Mouse (Mus musculus) midbrain, embryonic 13.5 days (tissue): ENCODE data around the gene Iqcc. TPM values are rescaled to one million over a fixed set of nuclear protein-coding genes. Genes with fewer than 3 reads are reported as not detected.

Experiments used
- ATAC-seq: fragments of 200-750 bp; cut with Nextera tagmentation; 2 replicates; pipeline ENCODE4 v1.8.0; 2017; ENCODE audit warnings: mild to moderate bottlenecking, moderate TSS enrichment, moderate library complexity
- H3K27ac ChIP-seq: fragments of 300-500 bp; sonication (generic); 2 replicates; pipeline ENCODE4 v1.5.1; 2015; ENCODE audit warnings: inconsistent platforms, mild to moderate bottlenecking, moderate library complexity
- H3K27me3 ChIP-seq: fragments of 300-500 bp; sonication (generic); 2 replicates; pipeline ENCODE4 v1.6.1; 2015; ENCODE audit warnings: mild to moderate bottlenecking, inconsistent platforms
- H3K36me3 ChIP-seq: fragments of 300-500 bp; sonication (generic); 2 replicates; pipeline ENCODE4 v1.6.1; 2015; ENCODE audit warnings: mild to moderate bottlenecking, inconsistent platforms
- H3K4me1 ChIP-seq: fragments of 300-500 bp; sonication (generic); replicated peaks from 2 replicates; pipeline ENCODE4 v1.6.1; 2015; ENCODE audit warnings: inconsistent platforms
- H3K4me2 ChIP-seq: fragments of 300-500 bp; sonication (generic); replicated peaks from 2 replicates; pipeline ENCODE4 v1.6.1; 2015; ENCODE audit warnings: moderate library complexity, mild to moderate bottlenecking, inconsistent platforms
- H3K4me3 ChIP-seq: fragments of 300-500 bp; sonication (generic); replicated peaks from 2 replicates; pipeline ENCODE4 v1.5.1; 2015; ENCODE audit warnings: mild to moderate bottlenecking, inconsistent platforms
- H3K9ac ChIP-seq: fragments of 300-500 bp; sonication (generic); replicated peaks from 2 replicates; pipeline ENCODE4 v1.6.1; 2015; ENCODE audit warnings: mild to moderate bottlenecking, inconsistent platforms
- H3K9me3 ChIP-seq: fragments of 300-500 bp; sonication (generic); 2 replicates; pipeline ENCODE4 v1.6.1; 2016; ENCODE audit warnings: mild to moderate bottlenecking, inconsistent platforms
- WGBS: fragments of 180-500 bp; shearing (Covaris S2); methylation state at CpG from one replicate; pipeline ENCODE4 v1.1.7; 2015; 5-methylcytosine and 5-hydroxymethylcytosine counted together
- polyA plus RNA-seq: library from polyadenylated mRNA; unstranded; fragments of >200 nt; fragmentation: Nextera tagmentation; extraction: Ambion mirVana; gene quantifications from 2 replicates; pipeline ENCODE4 v1.2.1, GENCODE M21; 2015

The Iqcc gene
- 30.0 and 35.8 TPM in 2 replicates for polyA plus RNA-seq

DNA sequence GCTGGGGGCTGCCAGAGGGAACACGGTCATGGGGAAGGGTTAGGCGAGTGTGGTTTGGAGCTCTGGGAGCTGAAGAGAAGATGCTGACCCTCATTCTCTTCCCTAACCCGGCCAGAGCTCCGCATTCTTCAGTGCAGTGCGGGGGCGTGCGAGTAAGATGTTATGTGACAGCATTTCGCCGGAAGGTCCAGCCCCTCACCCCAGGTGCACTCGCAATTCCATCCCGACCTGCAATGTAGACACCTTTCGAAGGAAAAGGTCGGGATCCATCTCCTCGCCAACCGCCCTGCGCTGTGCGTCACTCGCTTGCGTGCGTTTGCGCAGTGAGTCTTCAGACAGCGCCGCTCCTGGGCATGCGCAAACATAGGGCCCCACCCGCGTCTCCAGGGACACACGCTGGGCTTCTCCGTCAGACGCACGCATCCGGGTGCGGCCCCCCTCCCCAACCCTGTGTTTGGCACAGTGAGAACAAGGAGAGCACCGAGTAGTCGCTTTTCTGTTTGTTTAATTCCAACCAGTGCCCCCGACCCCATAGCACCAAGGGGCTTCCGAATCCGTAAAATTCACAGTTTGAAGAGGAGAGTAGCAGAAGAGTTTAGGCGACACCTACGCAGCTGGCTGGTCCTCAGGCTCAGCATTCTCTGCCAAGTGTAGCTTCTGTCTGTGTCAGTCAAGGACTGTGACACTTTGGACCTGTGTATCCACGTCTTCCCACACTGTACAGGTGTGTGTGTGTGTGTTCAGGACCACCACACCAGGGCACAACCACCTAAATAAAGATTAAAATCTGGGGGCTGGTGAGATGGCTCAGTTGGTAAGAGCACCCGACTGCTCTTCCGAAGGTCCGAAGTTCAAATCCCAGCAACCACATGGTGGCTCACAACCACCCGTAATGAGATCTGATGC lies at the start of gene Iqcc:
Gene Iqcc, minus strand, starts transcription at position 314 of the 906 bp plus-strand sequence.
- Histone ChIP-seq H3K27me3 (no peaks in the 10 kb centered on the region), H3K9me3 (no peaks in the 10 kb centered on the region), H3K36me3 (peaks cover 32% of the 10 kb centered on the region), H3K9ac (peak within 1 kb of the TSS; percentile 91), H3K27ac (peak within 1 kb of the TSS; percentile 91), H3K4me2 (peak within 1 kb of the TSS; percentile 88), H3K4me3 (peak within 1 kb of the TSS; percentile 66), H3K4me1 (peaks cover 48% of the 10 kb centered on the region)
- WGBS, result 4% methylated on average over 44 of the region's 44 CpGs
- peak; percentile 90 for ATAC-seq

DNA sequence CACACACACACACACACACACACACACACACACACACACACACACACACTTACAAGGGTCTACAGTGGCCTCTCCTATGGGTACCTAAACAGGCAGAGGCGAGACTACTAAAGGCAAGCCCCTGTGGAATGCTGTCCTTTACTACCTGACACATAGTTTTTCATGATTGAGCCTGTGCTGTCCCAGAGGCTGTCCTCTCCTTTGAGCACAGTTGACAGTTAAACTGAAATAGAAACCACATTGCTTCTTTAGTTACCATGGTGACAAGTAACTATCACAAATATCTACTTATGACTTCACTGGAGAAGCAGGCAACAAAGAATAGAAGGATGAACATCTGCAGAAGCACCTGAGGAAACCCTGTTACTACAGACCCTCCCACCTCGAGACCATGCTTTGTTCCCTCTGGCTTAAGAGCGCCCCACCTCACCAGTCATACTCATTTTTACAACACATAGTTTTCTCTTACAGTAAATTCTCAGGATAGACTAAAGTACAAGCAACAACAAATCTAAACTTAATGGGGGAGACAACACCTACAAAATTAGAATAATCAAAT lies 43.4 kb upstream of the Iqcc start:
- Histone ChIP-seq H3K27ac (no peak overlapping the region), H3K36me3 (peaks cover 42% of the 10 kb centered on the region), H3K27me3 (no peaks in the 10 kb centered on the region), H3K4me1 (no peaks in the 10 kb centered on the region; the same call in 1 of the 2 replicates), H3K9me3 (no peaks in the 10 kb centered on the region), H3K9ac (no peak overlapping the region), H3K4me2 (no peak overlapping the region), H3K4me3 (no peak overlapping the region)
- 86% methylated on average over 3 of the region's 3 CpGs for WGBS
- ATAC-seq, result no peak

DNA sequence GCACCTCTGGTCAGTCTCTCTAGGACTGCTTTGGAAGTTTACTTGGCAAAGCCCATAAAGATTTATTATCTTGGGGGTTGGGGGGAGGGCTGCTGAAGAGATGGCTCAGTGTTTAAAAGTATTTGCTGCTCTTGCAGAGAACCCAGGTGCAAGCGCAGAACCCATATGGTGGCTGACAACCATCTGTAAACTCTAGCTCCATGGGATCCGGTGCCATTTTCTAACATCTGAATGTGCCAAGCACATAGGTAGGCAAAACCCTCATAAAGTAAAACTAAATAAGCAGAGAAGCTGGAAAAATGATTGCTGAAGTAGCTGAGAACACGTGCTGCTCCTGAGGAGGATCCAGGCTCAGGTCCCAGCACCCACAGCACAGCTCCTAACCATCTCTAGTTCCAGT lies 42.7 kb upstream of the Iqcc start:
- Histone ChIP-seq H3K36me3 (peaks cover 50% of the 10 kb centered on the region), H3K9me3 (no peaks in the 10 kb centered on the region)
- WGBS, result 95% methylated on average over 3 of the region's 3 CpGs

DNA sequence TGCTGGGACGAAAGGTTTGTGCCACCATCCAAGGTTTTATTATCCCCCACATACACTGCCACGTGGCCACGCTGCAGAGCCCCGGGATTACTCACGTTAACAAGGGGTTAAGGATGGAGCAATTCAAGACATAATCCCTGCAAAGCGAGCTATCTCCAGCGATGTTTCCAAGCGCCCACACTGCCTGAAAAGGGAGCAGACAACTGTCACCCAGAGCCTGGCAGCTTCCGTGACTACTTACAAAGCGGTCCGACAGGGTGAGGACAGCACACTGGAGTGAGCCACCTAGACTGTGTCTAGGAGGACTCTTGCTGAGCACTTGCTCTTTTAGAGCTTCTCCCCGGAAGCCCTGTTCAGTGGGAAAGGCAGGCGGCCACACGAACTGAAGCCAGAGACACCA lies 35.9 kb upstream of the Iqcc start:
- WGBS, result 90% methylated on average over 14 of the region's 14 CpGs
- H3K36me3 ChIP-seq, result peaks cover 87% of the 10 kb centered on the region
- ATAC-seq, result no peak
- H3K27ac ChIP-seq, result no peak overlapping the region
- no peak overlapping the region for H3K9ac ChIP-seq
- H3K9me3 ChIP-seq, result no peaks in the 10 kb centered on the region
- no peak overlapping the region for H3K4me3 ChIP-seq
- H3K4me1 ChIP-seq, result no peaks in the 10 kb centered on the region
- no peak overlapping the region for H3K4me2 ChIP-seq
- no peaks in the 10 kb centered on the region for H3K27me3 ChIP-seq

More for the DNA sequence above, 42.7 kb upstream of the Iqcc start:
- H3K4me3 ChIP-seq, result no peak overlapping the region
- H3K9ac ChIP-seq, result no peak overlapping the region
- no peak for ATAC-seq
- H3K27ac ChIP-seq, result no peak overlapping the region
- no peak overlapping the region for H3K4me2 ChIP-seq
- no peaks in the 10 kb centered on the region; the same call in 1 of the 2 replicates for H3K4me1 ChIP-seq
- H3K27me3 ChIP-seq, result no peaks in the 10 kb centered on the region

DNA sequence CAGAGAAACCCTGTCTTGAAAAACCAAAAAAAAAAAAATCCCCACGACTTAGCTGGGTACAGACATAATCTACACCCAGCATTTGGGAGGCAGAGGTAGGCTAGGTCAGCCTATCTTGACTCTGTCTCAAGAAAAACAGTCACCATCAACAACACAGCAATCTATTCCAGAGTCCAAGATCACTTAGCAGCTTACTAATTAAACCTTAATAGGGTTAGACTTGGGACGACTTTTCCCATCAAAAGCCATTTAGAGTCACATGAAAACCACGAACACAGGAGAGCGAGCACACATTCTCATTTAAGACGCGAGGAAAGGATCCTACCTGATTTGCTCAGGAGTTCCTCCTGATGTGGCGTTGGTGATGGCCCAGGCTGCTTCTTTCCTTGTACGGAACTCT lies 31.5 kb upstream of the Iqcc start:
- no peaks in the 10 kb centered on the region for H3K4me1 ChIP-seq
- no peak for ATAC-seq
- H3K27me3 ChIP-seq, result no peaks in the 10 kb centered on the region
- no peak overlapping the region for H3K4me3 ChIP-seq
- H3K9me3 ChIP-seq, result no peaks in the 10 kb centered on the region
- H3K4me2 ChIP-seq, result no peak overlapping the region
- WGBS, result 95% methylated on average over 8 of the region's 8 CpGs
- no peak overlapping the region for H3K9ac ChIP-seq
- H3K27ac ChIP-seq, result no peak overlapping the region
- peaks cover 93% of the 10 kb centered on the region for H3K36me3 ChIP-seq

DNA sequence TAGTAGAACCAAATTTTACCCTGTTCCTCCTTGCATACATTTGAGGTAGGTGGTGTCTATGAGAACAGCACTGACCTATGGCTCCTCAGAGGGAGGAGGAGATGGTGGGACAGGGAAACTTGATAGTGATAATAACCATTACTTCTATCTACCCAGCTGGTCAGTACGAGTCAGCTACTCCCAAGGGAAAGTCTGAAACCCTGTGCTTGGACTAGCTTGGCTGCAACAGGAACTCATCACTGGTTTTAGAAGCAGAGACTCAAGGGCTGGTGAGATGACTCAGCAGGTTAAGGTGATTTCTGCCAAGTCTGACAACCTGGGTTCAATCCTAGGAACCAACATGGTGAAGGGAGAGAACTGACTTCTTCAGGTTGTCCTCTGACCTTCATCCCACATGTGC lies 29.8 kb upstream of the Iqcc start:
- Histone ChIP-seq H3K27me3 (no peaks in the 10 kb centered on the region), H3K4me1 (no peaks in the 10 kb centered on the region), H3K27ac (no peak overlapping the region), H3K4me2 (no peak overlapping the region), H3K9me3 (no peaks in the 10 kb centered on the region), H3K4me3 (no peak overlapping the region), H3K36me3 (peaks cover 86% of the 10 kb centered on the region), H3K9ac (no peak overlapping the region)
- ATAC-seq, result no peak
- WGBS, result 79% methylated on average over 1 of the region's 1 CpGs

DNA sequence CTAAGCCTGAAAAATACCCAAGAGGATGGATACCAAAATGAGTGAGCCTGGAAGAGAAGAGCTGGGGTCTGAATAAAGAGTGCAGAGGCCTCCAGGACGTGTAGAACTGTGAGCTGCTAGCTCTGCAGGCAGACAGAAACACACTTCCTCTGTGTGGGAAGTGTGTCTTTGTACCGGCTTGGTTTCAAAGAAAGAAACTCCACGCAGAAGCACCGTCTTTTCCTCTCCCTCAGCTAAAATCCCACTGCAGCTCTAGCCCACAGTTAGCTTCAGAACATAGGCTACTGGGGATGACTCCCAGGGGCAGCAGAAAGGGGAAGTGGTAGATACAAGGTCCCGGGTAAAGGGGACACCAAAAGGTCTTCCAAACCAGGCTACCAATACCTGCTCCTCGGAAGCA lies 26.3 kb upstream of the Iqcc start:
- no peak overlapping the region for H3K4me2 ChIP-seq
- no peaks in the 10 kb centered on the region for H3K27me3 ChIP-seq
- peaks cover 6% of the 10 kb centered on the region for H3K4me1 ChIP-seq
- no peak overlapping the region for H3K9ac ChIP-seq
- no peak for ATAC-seq
- WGBS, result 90% methylated on average over 6 of the region's 6 CpGs
- H3K36me3 ChIP-seq, result peaks cover 57% of the 10 kb centered on the region
- H3K4me3 ChIP-seq, result no peak overlapping the region
- no peak overlapping the region for H3K27ac ChIP-seq
- no peaks in the 10 kb centered on the region for H3K9me3 ChIP-seq

DNA sequence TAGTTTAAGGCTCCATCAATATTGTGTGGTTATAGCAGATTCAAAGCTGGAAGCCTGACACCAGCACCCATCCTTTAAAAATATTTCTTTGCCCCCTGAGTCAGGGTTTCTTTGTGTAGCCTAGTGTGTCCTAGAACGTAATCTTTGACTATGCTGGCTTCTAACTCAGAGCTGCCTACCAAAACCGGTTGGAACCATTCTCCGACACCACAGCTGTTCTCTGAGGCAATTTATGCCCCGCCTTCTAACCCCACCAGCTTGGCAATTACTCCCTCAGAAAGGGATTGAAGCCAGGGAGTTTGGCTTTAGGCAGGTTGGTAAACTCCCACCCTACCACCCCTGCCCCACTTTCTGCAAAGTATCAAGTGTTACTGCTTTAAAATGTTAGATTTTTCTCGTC lies 22.9 kb upstream of the Iqcc start:
- H3K36me3 ChIP-seq, result peaks cover 48% of the 10 kb centered on the region
- peaks cover 33% of the 10 kb centered on the region for H3K4me1 ChIP-seq
- ATAC-seq, result no peak
- no peak overlapping the region for H3K27ac ChIP-seq
- WGBS, result 61% methylated on average over 5 of the region's 5 CpGs
- no peak overlapping the region for H3K4me3 ChIP-seq
- no peaks in the 10 kb centered on the region for H3K27me3 ChIP-seq
- 0 out of 2 replicates have a peak overlapping the region, but pooled peaks have one; percentile 9 for H3K4me2 ChIP-seq
- H3K9ac ChIP-seq, result no peak overlapping the region
- H3K9me3 ChIP-seq, result no peaks in the 10 kb centered on the region

DNA sequence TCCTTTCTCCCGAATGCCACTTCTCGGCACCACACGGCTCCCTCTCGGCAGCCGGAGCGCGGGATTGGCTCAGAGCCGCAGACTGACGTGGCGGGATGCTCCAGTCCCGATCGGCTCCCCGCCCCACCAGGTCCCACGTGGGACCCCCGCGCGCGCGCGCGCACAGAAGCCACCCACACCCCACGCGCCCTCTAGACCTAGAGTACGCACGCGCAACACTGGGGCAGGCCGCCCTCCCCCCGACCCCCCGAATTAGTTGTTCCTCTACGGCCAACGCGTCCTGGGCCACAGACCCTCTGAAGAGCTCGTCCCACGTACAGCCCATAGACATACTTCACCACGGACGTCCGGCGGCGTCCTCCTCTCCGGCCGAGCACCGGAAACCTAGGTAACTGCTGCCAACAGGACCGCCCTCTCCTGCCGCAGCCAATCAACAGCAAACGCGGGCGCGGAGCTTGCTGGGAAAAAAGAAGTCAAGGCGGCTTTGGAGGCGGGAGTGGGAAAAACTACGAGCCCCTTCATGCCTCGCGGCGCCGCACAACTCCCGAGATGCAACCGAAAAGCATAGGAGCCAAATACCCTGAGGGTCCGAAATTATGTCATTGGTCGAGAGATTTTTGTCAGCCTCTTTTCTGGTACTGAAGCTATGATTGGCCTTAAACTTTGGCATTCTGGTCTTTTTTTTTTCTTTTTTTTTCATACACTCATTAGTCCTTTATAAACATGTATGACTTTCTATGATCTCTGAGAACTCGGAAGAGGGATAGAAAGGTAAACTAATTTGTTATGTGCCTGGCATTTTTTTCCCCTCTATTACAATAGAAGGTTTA lies 22.0 kb upstream of the Iqcc start, which contains the start of gene Txlna:
Gene Txlna, minus strand, starts transcription at position 428 of the 830 bp plus-strand sequence.
- Histone ChIP-seq H3K9ac (peak within 1 kb of the TSS; percentile 73), H3K4me1 (peaks cover 33% of the 10 kb centered on the region), H3K9me3 (no peaks in the 10 kb centered on the region), H3K27ac (peak within 1 kb of the TSS; percentile 93), H3K36me3 (peaks cover 49% of the 10 kb centered on the region), H3K27me3 (no peaks in the 10 kb centered on the region), H3K4me2 (peak within 1 kb of the TSS; percentile 89), H3K4me3 (peak within 1 kb of the TSS; percentile 60)
- ATAC-seq, result peak; percentile 98
- under 1% methylated on average over 60 of the region's 60 CpGs for WGBS

DNA sequence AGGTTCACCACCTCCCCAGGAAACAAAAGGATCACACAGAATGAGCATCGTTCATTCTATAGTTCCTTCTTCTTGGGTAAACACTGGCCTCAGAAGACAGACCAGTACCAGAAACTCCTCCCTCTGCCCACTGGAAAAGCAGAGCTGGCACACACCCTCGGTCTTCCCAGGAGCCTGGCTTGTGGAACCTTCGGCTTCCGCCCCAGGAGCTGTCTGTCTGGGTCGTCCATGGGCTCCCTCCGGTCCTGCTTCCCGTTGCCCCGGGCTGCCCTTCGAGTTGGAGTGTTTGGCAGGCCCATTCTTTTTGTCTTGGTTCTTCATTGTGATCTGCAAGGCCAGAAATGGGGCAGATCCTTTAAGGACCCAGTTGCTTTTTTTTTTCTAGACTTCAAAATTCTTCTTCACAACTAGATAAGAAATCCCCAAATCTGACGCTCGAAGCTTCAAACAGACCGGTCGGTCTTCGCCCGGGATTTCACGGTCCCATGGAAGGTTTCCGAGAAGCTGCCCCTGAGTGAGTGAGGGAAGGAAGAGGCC lies 21.3 kb upstream of the Iqcc start:
- no peaks in the 10 kb centered on the region for H3K27me3 ChIP-seq
- H3K9ac ChIP-seq, result peak overlapping the region; percentile 73
- H3K4me2 ChIP-seq, result peak overlapping the region; percentile 89
- 6% methylated on average over 17 of the region's 17 CpGs for WGBS
- H3K4me3 ChIP-seq, result peak overlapping the region; percentile 60
- peaks cover 49% of the 10 kb centered on the region for H3K36me3 ChIP-seq
- H3K9me3 ChIP-seq, result no peaks in the 10 kb centered on the region
- ATAC-seq, result no peak; the same call in 1 of the 2 replicates
- peak overlapping the region; percentile 93 for H3K27ac ChIP-seq
- peaks cover 33% of the 10 kb centered on the region for H3K4me1 ChIP-seq

DNA sequence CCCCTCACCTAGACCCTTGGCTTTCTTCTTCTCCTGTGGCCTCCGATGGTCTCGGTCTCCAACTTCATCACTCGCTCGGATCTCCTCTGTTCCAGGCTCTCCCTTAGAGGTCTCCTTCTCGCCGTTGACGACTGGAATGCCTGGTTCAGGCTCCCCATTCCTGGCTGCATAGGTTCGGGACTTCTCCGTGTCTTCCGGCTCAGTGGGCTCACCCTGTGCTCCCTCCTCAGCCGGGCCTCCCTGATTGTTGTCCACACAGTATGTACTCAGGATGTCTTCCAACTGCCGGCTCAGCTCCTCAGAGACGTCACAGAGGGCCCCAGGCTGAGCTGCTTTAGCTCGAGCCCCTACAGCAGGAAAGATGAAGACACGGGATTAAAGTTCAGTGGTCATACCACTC lies 20.3 kb upstream of the Iqcc start:
- peak overlapping the region; percentile 73; the same call in 1 of the 2 replicates for H3K9ac ChIP-seq
- H3K4me3 ChIP-seq, result peak overlapping the region; percentile 60
- no peak for ATAC-seq
- WGBS, result 89% methylated on average over 15 of the region's 15 CpGs
- peaks cover 51% of the 10 kb centered on the region for H3K36me3 ChIP-seq
- H3K27ac ChIP-seq, result no peak overlapping the region
- no peaks in the 10 kb centered on the region for H3K9me3 ChIP-seq
- H3K4me1 ChIP-seq, result peaks cover 33% of the 10 kb centered on the region
- H3K4me2 ChIP-seq, result peak overlapping the region; percentile 89
- no peaks in the 10 kb centered on the region for H3K27me3 ChIP-seq
